Mouse (Mus musculus): ENCODE measurements around the gene Dnttip1. TPM values are rescaled to one million over a fixed set of nuclear protein-coding genes. Genes with fewer than 3 reads are reported as not detected.

Dnttip1 gene
- total and polyA plus RNA-seq, 3 experiments, result 20.6 to 59.9 TPM; not detected in 1

DNA sequence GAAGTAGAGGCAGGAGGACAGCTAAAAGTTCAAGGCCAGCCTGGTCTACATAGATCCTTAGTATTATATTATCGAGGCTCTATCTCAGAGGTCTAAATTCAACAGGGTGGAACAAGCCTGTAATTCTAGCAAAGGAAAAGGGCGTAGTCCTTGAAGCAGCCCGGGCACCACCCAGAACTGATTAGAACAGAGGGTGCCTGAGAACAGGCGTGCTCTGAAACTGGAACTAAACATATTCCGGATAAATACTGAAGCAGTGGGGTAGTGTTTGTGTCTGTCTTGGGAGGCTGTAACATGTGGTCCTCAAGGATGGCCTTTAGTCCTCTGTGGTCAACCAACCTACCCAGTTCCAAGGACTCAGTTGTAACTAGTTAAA, 28.2 kb downstream of the Dnttip1 start (continued):
- TF ChIP-seq SIN3A (IDR thresholded peaks at IDR 0.05; ENCODE audit: low read length) (peak; percentile 88), GABPA (IDR thresholded peaks at IDR 0.05; ENCODE audit: low read depth, low read length) (no peak), ZKSCAN1 (IDR thresholded peaks at IDR 0.05; ENCODE audit: low read depth, low read length) (no peak), POLR2AphosphoS2 (IDR thresholded peaks at IDR 0.05; ENCODE audit: low read length) (no peak), MEF2A (IDR thresholded peaks at IDR 0.05; ENCODE audit: extremely low read depth, insufficient replicate concordance, low read depth, low read length, poor library complexity, severe bottlenecking) (no peak), ZC3H11A (IDR thresholded peaks at IDR 0.05; ENCODE audit: low read depth, low read length) (no peak)

DNA sequence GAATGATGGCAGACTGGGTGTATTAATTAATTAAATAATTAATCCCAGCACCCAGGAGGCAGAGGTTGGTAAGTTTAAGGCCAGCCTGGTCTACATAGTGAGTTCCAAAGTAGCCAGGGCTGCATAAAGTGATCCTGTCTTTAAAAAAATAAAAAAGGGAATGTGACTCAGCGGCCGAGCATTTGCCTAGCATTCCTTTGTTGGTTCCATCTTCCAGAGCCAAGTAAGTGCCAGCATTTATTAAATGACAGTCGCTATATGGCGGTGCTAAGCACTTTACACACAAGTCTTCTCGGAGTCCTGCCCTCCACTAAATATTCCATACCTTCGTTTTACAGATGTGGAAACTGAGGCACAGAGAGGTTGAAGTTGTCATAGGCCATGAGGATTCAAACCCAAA, 30.3 kb downstream of the Dnttip1 start:
- Histone ChIP-seq H3K4me1 (ENCODE audit: control insufficient read depth in 1 of 2, insufficient read depth in 2 of 2, low read length in 2 of 2) (peaks cover 3 to 23% of the 10 kb centered on the region in 2 experiments; a peak in 3 of 4 replicates), H3K27me3 (ENCODE audit: control insufficient read depth in 1 of 2, insufficient read depth in 2 of 2, low read length in 2 of 2) (no peaks in the 10 kb centered on the region), H3K4me3 (ENCODE audit: control insufficient read depth in 1 of 2, insufficient read depth in 1 of 2, low read depth in 2 of 2, low read length in 2 of 2) (no peak overlapping the region), H3K9me3 (replicated peaks; ENCODE audit: insufficient read depth, low read length) (no peaks in the 10 kb centered on the region), H3K36me3 (ENCODE audit: control insufficient read depth in 1 of 2, insufficient read depth in 2 of 2, low read length in 2 of 2) (peaks cover 2 to 22% of the 10 kb centered on the region in 2 experiments), H3K9ac (ENCODE audit: control insufficient read depth, low read depth, low read length, poor library complexity, severe bottlenecking) (no peak overlapping the region), H3K27ac (ENCODE audit: control insufficient read depth, low read depth, low read length) (no peak overlapping the region), H3K79me2 (ENCODE audit: control insufficient read depth, insufficient read depth, low read length, poor library complexity) (peaks cover 8% of the 10 kb centered on the region)
- DNase-seq (ENCODE audit: low read depth, low spot score), result no peak
- TF ChIP-seq MAZ (IDR thresholded peaks at IDR 0.05; ENCODE audit: low read depth, low read length), result no peak
- no peak for TF ChIP-seq POLR2A (IDR thresholded peaks at IDR 0.05; ENCODE audit: control insufficient read depth in 1 of 2, insufficient read depth in 1 of 2, low read depth in 1 of 2, low read length in 2 of 2, poor library complexity in 1 of 2)
- TF ChIP-seq SMC3 (IDR thresholded peaks at IDR 0.05; ENCODE audit: low read depth, low read length), result no peak

DNA sequence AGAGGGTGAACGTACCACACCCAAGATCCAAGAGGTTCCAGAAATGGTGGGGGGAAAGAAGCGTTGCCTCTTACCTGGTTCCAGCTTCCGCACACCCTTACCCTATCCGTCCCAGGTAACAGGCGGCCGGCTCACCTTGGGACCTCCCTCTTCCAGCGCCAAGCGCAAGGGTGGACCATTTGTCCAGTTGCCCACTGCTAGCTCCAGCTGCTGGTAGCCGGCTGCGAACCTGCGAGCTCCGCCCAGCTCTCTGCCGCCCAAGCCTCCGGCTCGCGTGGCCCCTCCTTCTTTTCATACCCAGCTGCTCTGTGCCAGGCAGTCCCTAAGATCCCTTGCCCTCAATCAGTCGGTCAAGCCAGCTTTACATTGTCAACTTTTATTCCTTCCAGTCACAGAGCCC, 31.0 kb downstream of the Dnttip1 start:
- Histone ChIP-seq H3K4me1 (ENCODE audit: control insufficient read depth in 1 of 2, insufficient read depth in 2 of 2, low read length in 2 of 2) (peaks cover 0 to 17% of the 10 kb centered on the region in 2 experiments; a peak in 3 of 4 replicates), H3K27me3 (ENCODE audit: control insufficient read depth in 1 of 2, insufficient read depth in 2 of 2, low read length in 2 of 2) (no peaks in the 10 kb centered on the region), H3K36me3 (ENCODE audit: control insufficient read depth in 1 of 2, insufficient read depth in 2 of 2, low read length in 2 of 2) (peaks cover 0 to 15% of the 10 kb centered on the region in 2 experiments; a peak in 2 of 4 replicates), H3K9ac (ENCODE audit: control insufficient read depth, low read depth, low read length, poor library complexity, severe bottlenecking) (no peak overlapping the region), H3K9me3 (replicated peaks; ENCODE audit: insufficient read depth, low read length) (no peaks in the 10 kb centered on the region), H3K4me3 (ENCODE audit: control insufficient read depth in 1 of 2, insufficient read depth in 1 of 2, low read depth in 2 of 2, low read length in 2 of 2) (no peak overlapping the region), H3K79me2 (ENCODE audit: control insufficient read depth, insufficient read depth, low read length, poor library complexity) (peaks cover 2% of the 10 kb centered on the region; the same call in 1 of the 2 replicates), H3K27ac (ENCODE audit: control insufficient read depth, low read depth, low read length) (no peak overlapping the region)
- TF ChIP-seq JUND (IDR thresholded peaks at IDR 0.05; ENCODE audit: low read depth, low read length) (no peak), KAT2A (conservative IDR thresholded peaks at IDR 0.05; ENCODE audit: low read depth, low read length) (no peak), NELFE (IDR thresholded peaks at IDR 0.05; ENCODE audit: low read depth, low read length) (no peak), CHD1 (IDR thresholded peaks at IDR 0.05; ENCODE audit: low read depth, low read length) (no peak), TBP (IDR thresholded peaks at IDR 0.05; ENCODE audit: low read depth, low read length) (no peak), EP300 (IDR thresholded peaks at IDR 0.05; ENCODE audit: low read depth in 1 of 2, low read length in 2 of 2) (no peak), MEF2A (IDR thresholded peaks at IDR 0.05; ENCODE audit: extremely low read depth, insufficient replicate concordance, low read depth, low read length, poor library complexity, severe bottlenecking) (no peak), ZMIZ1 (IDR thresholded peaks at IDR 0.05; ENCODE audit: low read depth, low read length) (no peak), RAD21 (IDR thresholded peaks at IDR 0.05; ENCODE audit: low read depth, low read length) (no peak), GABPA (IDR thresholded peaks at IDR 0.05; ENCODE audit: low read depth, low read length) (no peak)
- no peak for DNase-seq (ENCODE audit: low read depth, low spot score)

Data from MEL (cell line).